Mouse (Mus musculus): ENCODE measurements at regions not wholly inside any gene's neighbourhood (a gene's known extent, or its start where the extent isn't known, plus 50 kb on each side); places are given as distances from the start of the nearest gene placed in this dataset. TPM values are rescaled to one million over a fixed set of nuclear protein-coding genes. Genes with fewer than 3 reads are reported as not detected.

DNA sequence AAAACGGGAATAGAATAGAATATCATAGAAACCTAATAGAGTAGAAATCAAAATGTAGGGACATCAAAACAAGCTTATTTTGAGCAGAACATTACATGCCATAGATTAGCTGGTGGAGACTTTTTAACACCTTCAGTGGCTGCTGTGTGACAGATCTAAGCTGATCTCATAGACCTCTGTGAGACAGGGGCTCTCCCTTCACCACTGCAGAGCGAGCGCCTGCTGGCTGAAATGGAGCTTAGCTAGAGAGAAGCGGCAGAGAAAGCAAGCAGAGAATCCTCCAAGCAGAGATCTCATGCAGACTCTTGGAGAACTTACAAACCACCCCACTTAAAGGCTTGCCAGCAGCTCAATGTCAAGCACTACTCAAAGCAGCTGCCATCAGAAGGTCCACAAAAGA is 65.5 kb upstream of the H2afz start:
- Histone ChIP-seq H3K4me3 (replicated peaks) (no peak overlapping the region), H3K4me1 (replicated peaks) (peaks cover 8% of the 10 kb centered on the region; the same call in 1 of the 2 replicates), H3K4me2 (no peak overlapping the region), H3K27me3 (no peaks in the 10 kb centered on the region), H3K9ac (no peak overlapping the region), H3K27ac (replicated peaks) (no peak overlapping the region), H3K36me3 (replicated peaks) (no peaks in the 10 kb centered on the region), H3K9me3 (replicated peaks) (no peaks in the 10 kb centered on the region)
- WGBS (ENCODE audit: insufficient replicate concordance): 43% methylated on average over 4 of the region's 4 CpGs
- ATAC-seq (ENCODE audit: insufficient read depth): no peak

DNA sequence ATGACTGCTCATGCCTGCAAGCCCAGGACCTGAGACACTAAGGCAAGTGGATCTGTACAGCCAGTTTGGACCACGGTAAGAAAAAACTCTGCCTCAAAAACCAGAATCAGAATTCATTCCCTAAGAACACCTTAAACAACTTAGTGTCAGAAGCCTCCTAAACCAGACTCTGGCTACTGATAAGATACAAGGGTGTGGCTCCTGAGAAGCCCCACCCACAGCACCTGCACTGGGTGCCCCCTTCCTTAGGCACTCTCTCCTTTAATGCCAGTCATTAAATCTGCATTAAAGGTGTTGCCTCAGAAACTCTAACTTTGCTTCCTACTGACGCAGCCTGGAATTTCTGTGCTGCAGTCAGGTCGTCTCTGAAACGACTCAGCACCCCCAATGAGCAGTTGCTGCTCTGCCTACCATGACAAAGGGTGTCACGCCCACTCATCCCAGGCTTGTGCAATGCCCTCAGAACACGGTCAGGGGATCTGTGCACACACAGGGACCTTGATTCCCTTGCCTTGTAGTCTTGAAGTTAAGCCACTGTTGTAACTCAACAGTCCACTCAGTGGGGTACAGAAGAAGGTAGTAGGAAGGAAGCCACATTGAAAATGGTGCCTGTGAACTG is 62.8 kb upstream of the H2afz start:
- no peak for ATAC-seq (ENCODE audit: insufficient read depth)
- Histone ChIP-seq H3K4me3 (replicated peaks) (no peak overlapping the region), H3K36me3 (replicated peaks) (no peaks in the 10 kb centered on the region), H3K27me3 (no peaks in the 10 kb centered on the region), H3K27ac (replicated peaks) (no peak overlapping the region), H3K4me1 (replicated peaks) (peaks cover 8% of the 10 kb centered on the region; the same call in 1 of the 2 replicates), H3K9me3 (replicated peaks) (no peaks in the 10 kb centered on the region), H3K9ac (no peak overlapping the region), H3K4me2 (no peak overlapping the region)
- WGBS (ENCODE audit: insufficient replicate concordance): 38% methylated on average over 6 of the region's 6 CpGs

DNA sequence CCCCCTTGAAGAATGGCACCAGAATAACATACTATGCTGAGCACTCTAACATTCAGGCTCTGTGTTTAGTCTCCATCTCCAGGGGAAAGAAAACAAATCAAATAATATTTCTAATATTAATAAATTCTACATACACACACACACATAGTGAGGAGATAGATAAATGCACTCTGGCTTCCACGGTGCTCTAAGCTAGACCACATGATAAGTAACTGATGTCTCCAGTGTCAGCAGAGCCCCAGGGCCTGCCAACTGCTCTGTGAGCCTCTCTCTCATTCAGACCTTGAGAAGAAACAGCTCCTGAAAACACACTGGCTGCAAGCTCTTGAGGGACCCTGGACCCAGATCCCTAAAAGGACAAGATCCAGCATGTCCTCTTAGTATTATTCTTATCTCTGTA is 56.9 kb upstream of the H2afz start:
- Histone ChIP-seq H3K9ac (no peak overlapping the region), H3K4me2 (no peak overlapping the region), H3K36me3 (replicated peaks) (no peaks in the 10 kb centered on the region), H3K27me3 (no peaks in the 10 kb centered on the region), H3K4me1 (replicated peaks) (no peaks in the 10 kb centered on the region), H3K9me3 (replicated peaks) (no peaks in the 10 kb centered on the region), H3K27ac (replicated peaks) (no peak overlapping the region), H3K4me3 (replicated peaks) (no peak overlapping the region)
- 27% methylated on average over 1 of the region's 1 CpGs for WGBS (ENCODE audit: insufficient replicate concordance)
- ATAC-seq (ENCODE audit: insufficient read depth): no peak

DNA sequence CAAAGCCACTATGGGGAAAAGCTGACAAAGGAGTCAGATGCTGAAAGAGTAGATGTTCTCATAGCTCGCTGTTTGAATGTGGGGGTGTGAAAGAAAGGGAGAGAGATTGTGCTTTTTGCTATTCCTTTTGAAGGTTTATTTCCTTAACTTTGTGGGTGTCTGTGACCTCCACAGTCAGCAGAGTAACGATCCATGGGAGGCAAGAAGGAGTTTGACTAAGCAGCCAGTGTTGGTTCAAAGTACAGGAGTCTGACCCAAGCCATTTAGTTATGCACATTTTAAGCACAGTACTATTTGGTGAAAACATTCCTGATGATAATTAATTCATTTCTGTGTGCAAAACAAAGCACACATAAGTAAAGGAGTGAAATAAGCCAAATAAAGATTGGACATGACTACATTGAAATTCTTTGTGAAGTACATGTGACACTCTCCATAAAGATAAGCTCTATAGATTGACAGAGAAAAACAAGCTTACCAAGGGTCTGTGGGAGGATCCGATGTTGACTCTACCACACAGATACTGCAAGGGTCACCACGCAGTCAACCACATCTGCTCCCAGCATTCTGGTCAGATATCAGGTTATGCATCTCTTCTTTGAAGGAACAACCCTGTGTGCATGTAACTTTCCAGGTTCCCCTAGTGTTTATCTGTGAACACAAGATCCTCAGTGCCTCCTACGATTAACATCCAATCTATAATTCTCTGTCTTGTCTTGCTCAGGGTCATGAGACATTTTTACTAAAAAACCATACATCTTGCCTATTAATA is 56.2 kb upstream of the H2afz start:
- no peak for ATAC-seq (ENCODE audit: insufficient read depth)

DNA sequence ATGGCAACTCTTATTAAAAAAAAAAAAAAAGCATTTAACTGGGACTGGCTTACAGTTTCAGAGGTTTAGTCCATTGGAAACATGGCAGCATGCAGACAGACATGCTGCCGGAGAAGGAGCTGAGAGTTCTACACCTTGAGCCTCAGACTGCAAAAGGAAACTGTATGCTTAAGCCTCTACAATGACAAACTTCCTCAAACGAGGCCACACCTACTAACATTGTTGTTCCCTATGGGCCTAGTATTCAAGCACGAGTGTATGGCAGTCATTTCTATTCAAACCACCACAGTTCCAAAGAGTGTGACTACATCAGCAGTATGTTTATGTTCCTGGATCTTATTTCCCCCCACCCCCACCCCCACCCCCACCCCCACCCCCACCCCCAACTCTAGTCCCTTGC is 54.2 kb upstream of the H2afz start:
- Histone ChIP-seq H3K36me3 (replicated peaks) (no peaks in the 10 kb centered on the region), H3K9ac (no peak overlapping the region), H3K4me2 (no peak overlapping the region), H3K4me3 (replicated peaks) (no peak overlapping the region), H3K9me3 (replicated peaks) (no peaks in the 10 kb centered on the region), H3K27me3 (no peaks in the 10 kb centered on the region), H3K4me1 (replicated peaks) (no peaks in the 10 kb centered on the region), H3K27ac (replicated peaks) (no peak overlapping the region)
- WGBS (ENCODE audit: insufficient replicate concordance): 24% methylated on average over 3 of the region's 3 CpGs
- no peak for ATAC-seq (ENCODE audit: insufficient read depth)

More for the DNA sequence above, 56.2 kb upstream of the H2afz start:
- Histone ChIP-seq H3K36me3 (replicated peaks) (no peaks in the 10 kb centered on the region), H3K9me3 (replicated peaks) (no peaks in the 10 kb centered on the region), H3K9ac (no peak overlapping the region), H3K4me3 (replicated peaks) (no peak overlapping the region), H3K27ac (replicated peaks) (no peak overlapping the region), H3K27me3 (no peaks in the 10 kb centered on the region), H3K4me2 (no peak overlapping the region), H3K4me1 (replicated peaks) (no peaks in the 10 kb centered on the region)
- WGBS (ENCODE audit: insufficient replicate concordance): 27% methylated on average over 5 of the region's 5 CpGs

Small RNA genes in the stretch of these regions (microRNA-seq; reads per million reads assigned to microRNA genes)
- not detected for gene Mir6380

Measured in liver, embryonic 15.5 days (tissue).